8 mouse cellular contexts compared by ENCODE assay signal in the genomic region with DNA sequence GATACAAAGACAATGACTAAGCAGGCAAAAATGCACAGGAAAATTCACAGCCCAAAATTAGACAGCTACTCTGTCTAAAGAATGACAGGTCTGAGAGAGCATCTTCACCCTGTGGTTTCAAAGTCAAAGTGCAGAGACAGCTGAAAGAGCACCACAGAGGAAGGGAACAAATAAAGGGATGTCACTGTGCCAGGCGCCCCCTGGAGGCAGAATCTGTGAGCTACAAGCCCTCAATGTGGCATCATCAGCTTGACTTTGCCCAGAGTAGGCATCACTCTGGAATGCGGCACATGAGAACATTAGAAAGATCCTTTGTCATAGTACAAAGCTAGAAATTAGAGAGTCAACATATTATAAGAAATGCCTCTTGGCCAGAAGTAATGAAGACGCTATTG. TPM values are rescaled to one million over a fixed set of nuclear protein-coding genes. Genes with fewer than 3 reads are reported as not detected.
A peak's percentile ranks its signal among the peaks of the same experiment; 100 is the strongest.
DNase-seq lines count a peak whose midpoint lies in the region; ATAC-seq lines count a peak whose summit lies in the region.

No protein-coding gene starts in this region.

- WGBS in heart, embryonic 10.5 days, result 55% methylated on average over 3 of the region's 3 CpGs
- WGBS in forebrain, embryonic 13.5 days, result 66% methylated on average over 3 of the region's 3 CpGs

- no peaks in the 10 kb centered on the region for H3K27me3 ChIP-seq in heart, embryonic 10.5 days (ENCODE audit: insufficient read depth, poor library complexity, severe bottlenecking)
- H3K27me3 ChIP-seq in forebrain, embryonic 13.5 days, result no peaks in the 10 kb centered on the region

- no peak overlapping the region for H3K27ac ChIP-seq in heart, embryonic 10.5 days
- no peak overlapping the region for H3K27ac ChIP-seq in forebrain, embryonic 13.5 days

- H3K9me3 ChIP-seq in heart, embryonic 10.5 days, result no peaks in the 10 kb centered on the region
- no peaks in the 10 kb centered on the region for H3K9me3 ChIP-seq in forebrain, embryonic 13.5 days (replicated peaks)

- peaks cover 2% of the 10 kb centered on the region for H3K4me1 ChIP-seq in heart, embryonic 10.5 days
- peaks cover 3% of the 10 kb centered on the region; the same call in 1 of the 2 replicates for H3K4me1 ChIP-seq in forebrain, embryonic 13.5 days

- H3K36me3 ChIP-seq in heart, embryonic 10.5 days, result peaks cover 13% of the 10 kb centered on the region; the same call in 1 of the 2 replicates
- no peaks in the 10 kb centered on the region for H3K36me3 ChIP-seq in forebrain, embryonic 13.5 days (ENCODE audit: poor library complexity, severe bottlenecking)

- no peak overlapping the region for H3K4me3 ChIP-seq in heart, embryonic 10.5 days
- no peak overlapping the region for H3K4me3 ChIP-seq in forebrain, embryonic 13.5 days

- H3K9ac ChIP-seq in forebrain, embryonic 13.5 days, result no peak overlapping the region

- no peak overlapping the region for H3K4me2 ChIP-seq in forebrain, embryonic 13.5 days

- ATAC-seq in forebrain, embryonic 13.5 days, result no peak

- peak; percentile 78 for DNase-seq in heart, adult 11 months
- no peak for DNase-seq in heart, embryonic 10.5 days (ENCODE audit: low spot score)
- peak; percentile 7 for DNase-seq in 3134 (ENCODE audit: extremely low read depth, insufficient read length, low spot score)
- DNase-seq in ES-CJ7 (ENCODE audit: low read depth, low spot score), result peak; percentile 64
- peak; percentile 30 for DNase-seq in c-Kit-positive CD71-positive TER-119-positive erythroid progenitor cells, embryonic 14.5 days (ENCODE audit: low spot score)
- DNase-seq in left cerebral cortex, adult 18-20 months (ENCODE audit: low spot score in 2 of 2), result peak; percentile 26 to 43
- peak; percentile 44 for DNase-seq in retina, postnatal 1 day

RNA-seq across cellular contexts. Expression of a gene that starts 49.3 kb away (rescaled TPM):
- 76.4 and 90.3 TPM in 2 replicates for polyA plus RNA-seq in heart, embryonic 10.5 days (2016; fragmentation: Nextera tagmentation; extraction: Ambion mirVana)
- total RNA-seq in left cerebral cortex, adult 18-20 months (2021), result 10 to 100 TPM; 14.8 to 17.5 TPM
- polyA plus RNA-seq in forebrain, embryonic 13.5 days (2015; fragmentation: Nextera tagmentation; extraction: Ambion mirVana), result 26.9 and 32.1 TPM in 2 replicates
